Mouse (Mus musculus): Measurements from ENCODE around the gene Ap3b1. TPM values are rescaled to one million over a fixed set of nuclear protein-coding genes. Genes with fewer than 3 reads are reported as not detected.

Gene Ap3b1
- total and polyA plus RNA-seq, 3 experiments = 46.0 to 113 (median 60.7) TPM

DNA sequence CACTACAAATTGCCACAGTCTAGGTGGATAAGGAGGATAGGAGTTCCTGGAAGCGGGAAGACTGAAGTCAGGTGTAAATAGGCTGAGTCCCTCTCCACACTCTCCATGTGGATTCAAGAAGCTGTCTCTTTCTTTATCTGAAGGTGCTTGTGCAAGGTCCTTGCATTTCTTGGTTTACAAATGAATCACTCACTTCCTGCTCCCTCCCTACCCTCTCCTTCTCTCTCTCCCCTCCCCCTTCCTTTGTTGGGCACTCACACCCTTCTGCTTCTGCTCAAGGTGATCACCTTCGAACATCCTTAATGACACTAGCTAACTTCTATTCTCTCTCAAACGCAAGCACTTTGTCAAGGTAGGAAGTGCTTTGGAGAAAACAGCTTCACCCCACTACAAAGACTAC is 84.7 kb downstream of the Ap3b1 start:
- Histone ChIP-seq H3K9ac (ENCODE audit: insufficient read depth, low read depth) (no peak overlapping the region), H3K4me1 (ENCODE audit: control insufficient read depth in 1 of 2, insufficient read depth in 2 of 2) (peaks cover 3 to 13% of the 10 kb centered on the region in 2 experiments; a peak in 3 of 4 replicates), H3K79me2 (replicated peaks; ENCODE audit: control insufficient read depth, extremely low read depth, insufficient read depth, poor library complexity, severe bottlenecking) (no peaks in the 10 kb centered on the region), H3K27me3 (replicated peaks) (no peaks in the 10 kb centered on the region), H3K9me3 (replicated peaks; ENCODE audit: low read length) (no peaks in the 10 kb centered on the region), H3K27ac (ENCODE audit: insufficient read depth, low read depth) (no peak overlapping the region), H3K4me3 (replicated peaks in 1 of 3; ENCODE audit: low read depth in 2 of 3, low read length in 2 of 3, poor library complexity in 1 of 3) (no peak overlapping the region), H3K4me2 (ENCODE audit: insufficient read depth, low read depth, poor library complexity, severe bottlenecking) (no peak overlapping the region), H3K36me3 (replicated peaks in 1 of 2; ENCODE audit: control insufficient read depth in 1 of 2, insufficient read depth in 1 of 2, low read length in 1 of 2) (peaks cover 27 to 74% of the 10 kb centered on the region in 2 experiments)
- DNase-seq (ENCODE audit: extremely low read depth) = no peak
- in situ Hi-C loops (cut with MboI; ENCODE audit: low pct_ligation_motif_present, low pct_unique_long_range_greater_than_20kb, low sequenced_read_pairs) (no loop called here), dilution Hi-C loops (cut with MboI; ENCODE audit: extremely low pct_ligation_motif_present, extremely low pct_unique_long_range_greater_than_20kb, low sequenced_read_pairs) (no loop called here)
- TF ChIP-seq RCOR1 (conservative IDR thresholded peaks at IDR 0.05; ENCODE audit: low read depth, low read length) = no peak
- TF ChIP-seq TBP (conservative IDR thresholded peaks at IDR 0.05; ENCODE audit: low read depth, low read length) = no peak
- no peak for TF ChIP-seq HCFC1 (IDR thresholded peaks at IDR 0.05; ENCODE audit: low read depth, low read length)
- no peak for TF ChIP-seq NRF1 (IDR thresholded peaks at IDR 0.05; ENCODE audit: low read depth, low read length)
- no peak for TF ChIP-seq SIN3A (IDR thresholded peaks at IDR 0.05; ENCODE audit: low read length)
- TF ChIP-seq CHD2 (IDR thresholded peaks at IDR 0.05; ENCODE audit: low read length) = no peak
- no peak for TF ChIP-seq MEF2A (IDR thresholded peaks at IDR 0.05; ENCODE audit: borderline replicate concordance, low read depth, low read length)
- TF ChIP-seq EP300 (IDR thresholded peaks at IDR 0.05; ENCODE audit: low read length) = no peak

DNA sequence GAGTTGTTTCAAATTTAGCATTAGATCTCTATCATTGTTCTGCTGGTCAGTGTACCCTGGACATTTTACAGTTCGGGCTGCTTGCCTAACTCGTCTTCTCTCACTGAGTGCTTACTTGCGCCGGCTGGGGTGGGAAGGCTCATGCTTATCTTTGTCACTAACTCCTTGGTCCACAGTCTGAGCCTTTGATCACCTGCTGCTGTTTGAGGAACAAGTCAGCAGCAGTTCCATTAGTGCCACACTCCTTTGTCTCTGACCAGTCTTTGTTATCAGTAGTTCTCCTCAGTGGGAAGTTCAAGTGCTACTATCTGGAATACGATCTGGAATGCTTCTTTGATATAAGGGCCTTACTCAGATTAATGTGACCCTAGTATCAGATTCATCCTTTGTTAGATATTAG is 86.3 kb downstream of the Ap3b1 start:
- dilution Hi-C loops (cut with MboI; ENCODE audit: extremely low pct_ligation_motif_present, extremely low pct_unique_long_range_greater_than_20kb, low sequenced_read_pairs) = no loop called here
- in situ Hi-C loops (cut with MboI; ENCODE audit: low pct_ligation_motif_present, low pct_unique_long_range_greater_than_20kb, low sequenced_read_pairs) = no loop called here
- H3K4me3 ChIP-seq (replicated peaks in 1 of 3; ENCODE audit: low read depth in 2 of 3, low read length in 2 of 3, poor library complexity in 1 of 3) = no peak overlapping the region
- no peak overlapping the region for H3K27ac ChIP-seq (ENCODE audit: insufficient read depth, low read depth)
- DNase-seq (ENCODE audit: extremely low read depth) = no peak
- H3K36me3 ChIP-seq (replicated peaks in 1 of 2; ENCODE audit: control insufficient read depth in 1 of 2, insufficient read depth in 1 of 2, low read length in 1 of 2) = peaks cover 32 to 74% of the 10 kb centered on the region in 2 experiments
- TF ChIP-seq ELF1 (IDR thresholded peaks at IDR 0.05; ENCODE audit: low read depth, low read length) (no peak), SIN3A (IDR thresholded peaks at IDR 0.05; ENCODE audit: low read length) (no peak), ZC3H11A (IDR thresholded peaks at IDR 0.05; ENCODE audit: low read depth, low read length) (no peak), JUN (IDR thresholded peaks at IDR 0.05; ENCODE audit: insufficient read depth, low read depth, low read length) (no peak), BHLHE40 (IDR thresholded peaks at IDR 0.05; ENCODE audit: low read depth, low read length) (no peak), USF1 (IDR thresholded peaks at IDR 0.05; ENCODE audit: low read depth, low read length) (no peak), GABPA (IDR thresholded peaks at IDR 0.05; ENCODE audit: insufficient replicate concordance, low read depth, low read length) (no peak), USF2 (conservative IDR thresholded peaks at IDR 0.05; ENCODE audit: low read depth, low read length) (no peak)
- no peaks in the 10 kb centered on the region for H3K9me3 ChIP-seq (replicated peaks; ENCODE audit: low read length)
- peaks cover 3 to 13% of the 10 kb centered on the region in 2 experiments; a peak in 3 of 4 replicates for H3K4me1 ChIP-seq (ENCODE audit: control insufficient read depth in 1 of 2, insufficient read depth in 2 of 2)
- H3K9ac ChIP-seq (ENCODE audit: insufficient read depth, low read depth) = no peak overlapping the region
- H3K4me2 ChIP-seq (ENCODE audit: insufficient read depth, low read depth, poor library complexity, severe bottlenecking) = no peak overlapping the region
- no peaks in the 10 kb centered on the region for H3K27me3 ChIP-seq (replicated peaks)
- no peaks in the 10 kb centered on the region for H3K79me2 ChIP-seq (replicated peaks; ENCODE audit: control insufficient read depth, extremely low read depth, insufficient read depth, poor library complexity, severe bottlenecking)
